In genomic region chr6:42373669-42374430, GRCm38 (mm10) we compare ENCODE assay signal across 8 mouse cellular contexts. TPM values are rescaled to one million over a fixed set of nuclear protein-coding genes. Genes with fewer than 3 reads are reported as not detected.
DNase-seq lines count a peak whose midpoint lies in the region; ATAC-seq and TF ChIP-seq lines count a peak whose summit lies in the region.

No protein-coding gene starts in this region.

- DNase-seq in liver, adult 2 months (ENCODE audit: extremely low read depth, low read depth, low spot score), result peak; percentile 64
- no peak for DNase-seq in liver
- DNase-seq in forebrain, embryonic 11.5 days (ENCODE audit: low spot score), result no peak
- DNase-seq in layer of hippocampus, postnatal 14 days (ENCODE audit: low spot score in 2 of 2), result no peak
- DNase-seq in cerebellum, adult 11 months, result no peak
- no peak for DNase-seq in ovary, postnatal 36 days (ENCODE audit: low spot score)

- H3K27me3 ChIP-seq in liver, adult 2 months (ENCODE audit: control insufficient read depth, insufficient read depth, low read length), result no peaks in the 10 kb centered on the region
- peaks cover 11% of the 10 kb centered on the region; the same call in 1 of the 2 replicates for H3K27me3 ChIP-seq in forebrain, embryonic 11.5 days (ENCODE audit: control insufficient read depth, insufficient read depth, low read length)
- no peaks in the 10 kb centered on the region for H3K27me3 ChIP-seq in limb, embryonic 12.5 days
- 0 out of 2 replicates have a peak, but pooled peaks cover 3% of the 10 kb centered on the region for H3K27me3 ChIP-seq in neural tube, embryonic 15.5 days (replicated peaks)

- H3K79me2 ChIP-seq in liver, adult 2 months (ENCODE audit: control insufficient read depth, insufficient read depth, low read length), result peaks cover 7% of the 10 kb centered on the region; the same call in 1 of the 2 replicates

- H3K4me1 ChIP-seq in liver, adult 2 months (ENCODE audit: control insufficient read depth, insufficient read depth, low read length), result peaks cover 20% of the 10 kb centered on the region
- no peaks in the 10 kb centered on the region; the same call in 1 of the 2 replicates for H3K4me1 ChIP-seq in forebrain, embryonic 11.5 days (replicated peaks; ENCODE audit: control insufficient read depth, insufficient read depth, low read length)
- H3K4me1 ChIP-seq in limb, embryonic 12.5 days (replicated peaks), result peaks cover 22% of the 10 kb centered on the region
- peaks cover 14% of the 10 kb centered on the region for H3K4me1 ChIP-seq in neural tube, embryonic 15.5 days

- TF ChIP-seq POLR2A in liver, adult 2 months (IDR thresholded peaks at IDR 0.05; ENCODE audit: extremely low read depth, insufficient read depth, low read length), result no peak

- H3K36me3 ChIP-seq in liver, adult 2 months (ENCODE audit: control insufficient read depth, insufficient read depth, low read length), result no peaks in the 10 kb centered on the region
- no peaks in the 10 kb centered on the region for H3K36me3 ChIP-seq in forebrain, embryonic 11.5 days (ENCODE audit: control insufficient read depth, insufficient read depth, low read length)
- H3K36me3 ChIP-seq in limb, embryonic 12.5 days, result no peaks in the 10 kb centered on the region
- no peaks in the 10 kb centered on the region for H3K36me3 ChIP-seq in neural tube, embryonic 15.5 days

- no peak overlapping the region; the same call in 1 of the 2 replicates for H3K9ac ChIP-seq in liver, adult 2 months (ENCODE audit: low read depth, low read length)
- H3K9ac ChIP-seq in forebrain, embryonic 11.5 days (ENCODE audit: low read length), result no peak overlapping the region
- peak overlapping the region; percentile 63; the same call in 1 of the 2 replicates for H3K9ac ChIP-seq in limb, embryonic 12.5 days (replicated peaks)
- peak overlapping the region; percentile 36 for H3K9ac ChIP-seq in neural tube, embryonic 15.5 days (replicated peaks)

- 0 out of 2 replicates have a peak, but pooled peaks have one; percentile 1 for ATAC-seq in forebrain, embryonic 11.5 days (replicated peaks; ENCODE audit: low FRiP score)
- ATAC-seq in limb, embryonic 12.5 days (ENCODE audit: insufficient number of reproducible peaks, insufficient read depth, low FRiP score, low TSS enrichment, low read depth), result no peak; the same call in 1 of the 2 replicates
- peak; percentile 10; the same call in 1 of the 2 replicates for ATAC-seq in neural tube, embryonic 15.5 days (ENCODE audit: low FRiP score)

- no peak for TF ChIP-seq CTCF in liver, adult 2 months (IDR thresholded peaks at IDR 0.05; ENCODE audit: low read depth, low read length)

- peak overlapping the region; percentile 92 for H3K4me2 ChIP-seq in forebrain, embryonic 11.5 days (ENCODE audit: low read depth, low read length, severe bottlenecking)
- H3K4me2 ChIP-seq in limb, embryonic 12.5 days, result peak overlapping the region; percentile 92
- peak overlapping the region; percentile 98 for H3K4me2 ChIP-seq in neural tube, embryonic 15.5 days

- no peak overlapping the region for H3K4me3 ChIP-seq in liver, adult 2 months (ENCODE audit: insufficient read depth, low read depth, low read length)
- H3K4me3 ChIP-seq in forebrain, embryonic 11.5 days (ENCODE audit: low read depth, low read length), result peak overlapping the region; percentile 49; the same call in 1 of the 2 replicates
- peak overlapping the region; percentile 67 for H3K4me3 ChIP-seq in limb, embryonic 12.5 days (replicated peaks)
- peak overlapping the region; percentile 51 for H3K4me3 ChIP-seq in neural tube, embryonic 15.5 days (replicated peaks)

- 45% methylated on average over 7 of the region's 7 CpGs for WGBS in liver, adult 2 months
- 39% methylated on average over 7 of the region's 7 CpGs for WGBS in forebrain, embryonic 11.5 days
- WGBS in limb, embryonic 12.5 days, result 45% methylated on average over 7 of the region's 7 CpGs
- 44% methylated on average over 7 of the region's 7 CpGs for WGBS in neural tube, embryonic 15.5 days

- H3K27ac ChIP-seq in liver, adult 2 months (replicated peaks; ENCODE audit: insufficient read depth, low read depth, low read length), result 0 out of 2 replicates have a peak overlapping the region, but pooled peaks have one; percentile 7
- no peak overlapping the region for H3K27ac ChIP-seq in forebrain, embryonic 11.5 days (ENCODE audit: low read depth, low read length)
- no peak overlapping the region for H3K27ac ChIP-seq in limb, embryonic 12.5 days
- no peak overlapping the region for H3K27ac ChIP-seq in neural tube, embryonic 15.5 days (replicated peaks)

- no peaks in the 10 kb centered on the region for H3K9me3 ChIP-seq in forebrain, embryonic 11.5 days (ENCODE audit: control insufficient read depth, low read length)
- no peaks in the 10 kb centered on the region for H3K9me3 ChIP-seq in limb, embryonic 12.5 days
- no peaks in the 10 kb centered on the region for H3K9me3 ChIP-seq in neural tube, embryonic 15.5 days (replicated peaks)

RNA-seq across cellular contexts. Expression of gene Epha1, which starts 0.8 kb away (rescaled TPM):
- total RNA-seq in liver, adult 2 months (2014; rRNA removed), result 27.6 and 30.9 TPM in 2 replicates
- 27.1 and 28.1 TPM in 2 replicates for polyA plus RNA-seq in liver, adult 2 months (2012; rRNA removed)
- 0.24 and 0.27 TPM in 2 replicates for polyA plus RNA-seq in forebrain, embryonic 11.5 days (2014; fragmentation: Nextera tagmentation; extraction: Ambion mirVana)
- 7.8 and 9.0 TPM in 2 replicates for polyA plus RNA-seq in limb, embryonic 12.5 days (2016; fragmentation: Nextera tagmentation; extraction: Ambion mirVana)
- polyA plus RNA-seq in neural tube, embryonic 15.5 days (2015; fragmentation: Nextera tagmentation; extraction: Ambion mirVana), result 0.24 and 1.9 TPM in 2 replicates
- total RNA-seq in layer of hippocampus, postnatal 14 days (2021), result under 1 TPM; 0.57 to 0.71 TPM

RNA-seq across cellular contexts. Expression of gene Zyx, which starts 24.4 kb away (rescaled TPM):
- 6.4 and 9.5 TPM in 2 replicates for total RNA-seq in liver, adult 2 months (2014; rRNA removed)
- polyA plus RNA-seq in liver, adult 2 months (2012; rRNA removed), result 43.1 and 49.8 TPM in 2 replicates
- 86.1 and 90.0 TPM in 2 replicates for polyA plus RNA-seq in forebrain, embryonic 11.5 days (2014; fragmentation: Nextera tagmentation; extraction: Ambion mirVana)
- polyA plus RNA-seq in limb, embryonic 12.5 days (2016; fragmentation: Nextera tagmentation; extraction: Ambion mirVana), result 86.1 and 109 TPM in 2 replicates
- polyA plus RNA-seq in neural tube, embryonic 15.5 days (2015; fragmentation: Nextera tagmentation; extraction: Ambion mirVana), result 60.0 and 72.5 TPM in 2 replicates
- 10 to 100 TPM; 59.4 to 60.1 TPM for total RNA-seq in layer of hippocampus, postnatal 14 days (2021)

RNA-seq across cellular contexts. Expression of gene Tas2r143, which starts 26.2 kb away (rescaled TPM):
- 0.27 and 0.83 TPM in 2 replicates for total RNA-seq in liver, adult 2 months (2014; rRNA removed)
- polyA plus RNA-seq in liver, adult 2 months (2012; rRNA removed), result 0.13 and 0.17 TPM in 2 replicates
- polyA plus RNA-seq in forebrain, embryonic 11.5 days (2014; fragmentation: Nextera tagmentation; extraction: Ambion mirVana), result not detected in 2 replicates
- not detected in 2 replicates for polyA plus RNA-seq in limb, embryonic 12.5 days (2016; fragmentation: Nextera tagmentation; extraction: Ambion mirVana)
- not detected in 2 replicates for polyA plus RNA-seq in neural tube, embryonic 15.5 days (2015; fragmentation: Nextera tagmentation; extraction: Ambion mirVana)
- not detected for total RNA-seq in layer of hippocampus, postnatal 14 days (2021)

RNA-seq across cellular contexts. Expression of gene Tas2r135, which starts 31.4 kb away (rescaled TPM):
- total RNA-seq in liver, adult 2 months (2014; rRNA removed), result 0.27 and 0.28 TPM in 2 replicates
- not detected in 2 replicates for polyA plus RNA-seq in liver, adult 2 months (2012; rRNA removed)
- polyA plus RNA-seq in forebrain, embryonic 11.5 days (2014; fragmentation: Nextera tagmentation; extraction: Ambion mirVana), result not detected in 2 replicates
- polyA plus RNA-seq in limb, embryonic 12.5 days (2016; fragmentation: Nextera tagmentation; extraction: Ambion mirVana), result not detected in 2 replicates
- polyA plus RNA-seq in neural tube, embryonic 15.5 days (2015; fragmentation: Nextera tagmentation; extraction: Ambion mirVana), result not detected in 2 replicates
- under 1 TPM in 1 of 2 experiments, not detected in 1; 0.36 TPM for total RNA-seq in layer of hippocampus, postnatal 14 days (2021)

RNA-seq across cellular contexts. Expression of gene Fam131b, which starts 49.4 kb away (rescaled TPM):
- under 0.01 TPM in 1 of 2 replicates, not detected in the other for total RNA-seq in liver, adult 2 months (2014; rRNA removed)
- not detected in 2 replicates for polyA plus RNA-seq in liver, adult 2 months (2012; rRNA removed)
- polyA plus RNA-seq in forebrain, embryonic 11.5 days (2014; fragmentation: Nextera tagmentation; extraction: Ambion mirVana), result 2.8 and 3.0 TPM in 2 replicates
- 0.68 and 0.79 TPM in 2 replicates for polyA plus RNA-seq in limb, embryonic 12.5 days (2016; fragmentation: Nextera tagmentation; extraction: Ambion mirVana)
- polyA plus RNA-seq in neural tube, embryonic 15.5 days (2015; fragmentation: Nextera tagmentation; extraction: Ambion mirVana), result 6.9 and 8.2 TPM in 2 replicates
- total RNA-seq in layer of hippocampus, postnatal 14 days (2021), result 10 to 100 TPM; 76.4 to 77.5 TPM

Comparison
In these comparisons a context has a peak if more than half of its experiments do, and no peak if none do; other contexts are left out.
1. H3K9ac ChIP-seq: peak in limb, embryonic 12.5 days (single experiment) and neural tube, embryonic 15.5 days (single experiment); none in liver, adult 2 months (single experiment) and forebrain, embryonic 11.5 days (single experiment).
2. Peak in every context shown above with its lines, with median percentiles within 50 percentile points of each other: H3K4me2 ChIP-seq.